Mouse (Mus musculus) macrophage (primary cell): ENCODE measurements at regions not wholly inside any gene's neighbourhood (a gene's known extent, or its start where the extent isn't known, plus 50 kb on each side); places are given as distances from the start of the nearest gene placed in this dataset.
A peak's percentile ranks its signal among the peaks of the same experiment; 100 is the strongest.

Experiments used
- H3K27ac ChIP-seq: fragments of 350-480 bp; formaldehyde crosslinking; 2 replicates; pipeline ENCODE4 v1.9.0; 2021
- H3K36me3 ChIP-seq: fragments of 350-480 bp; formaldehyde crosslinking; 2 replicates; pipeline ENCODE4 v1.9.0; 2021; ENCODE audit errors: inconsistent target
- H3K4me3 ChIP-seq: fragments of 350-480 bp; formaldehyde crosslinking; 2 replicates; pipeline ENCODE4 v1.9.0; 2021; ENCODE audit errors: inconsistent target
- H3K79me2 ChIP-seq: fragments of 350-480 bp; formaldehyde crosslinking; 2 replicates; pipeline ENCODE4 v1.9.0; 2021; ENCODE audit errors: inconsistent target
- WGBS: methylation state at CpG from one replicate; pipeline ENCODE4 v1.1.7; 2026; ENCODE audit warnings: inconsistent platforms; ENCODE audit not compliant: missing documents; 5-methylcytosine and 5-hydroxymethylcytosine counted together

DNA sequence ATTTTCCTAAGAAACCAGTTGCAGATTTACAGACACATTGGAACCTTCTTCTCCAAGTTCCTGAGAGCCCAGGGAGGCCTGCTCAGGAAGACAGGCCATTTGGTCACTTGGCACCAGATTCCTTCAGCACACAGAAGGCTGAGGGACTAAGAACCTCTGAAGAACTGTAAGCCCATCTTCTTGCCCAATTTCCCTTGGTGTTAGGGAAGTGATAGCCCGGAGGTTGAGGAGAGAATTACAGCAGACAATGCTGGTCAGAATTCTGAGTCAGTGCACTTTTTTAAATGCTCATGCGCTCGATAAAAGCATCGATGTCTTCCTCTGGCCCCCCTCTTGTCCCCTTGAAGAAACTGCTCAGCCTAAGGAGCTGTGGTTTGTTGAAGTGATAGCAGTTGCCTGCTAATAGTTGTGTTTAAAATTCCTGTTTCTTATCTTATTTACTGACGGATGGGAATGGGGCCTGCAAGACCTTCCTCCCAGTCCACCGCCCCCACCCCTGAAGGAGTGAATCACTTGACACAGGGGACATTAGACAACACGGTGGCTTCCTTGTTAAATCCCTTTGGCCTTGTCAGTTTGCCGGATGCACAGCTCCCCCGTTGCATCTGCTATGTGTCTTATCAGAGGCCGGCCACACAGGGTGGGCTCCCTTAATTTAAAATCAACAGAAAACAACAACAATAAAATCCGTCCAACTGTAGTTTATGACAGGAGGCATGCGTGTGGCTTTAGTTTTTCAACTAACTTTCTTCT is 179.5 kb upstream of the Gypa start:
- Histone ChIP-seq H3K36me3 (no peaks in the 10 kb centered on the region), H3K4me3 (no peak overlapping the region), H3K79me2 (no peaks in the 10 kb centered on the region), H3K27ac (peak overlapping the region; percentile 46)
- 38% methylated on average over 12 of the region's 12 CpGs for WGBS

DNA sequence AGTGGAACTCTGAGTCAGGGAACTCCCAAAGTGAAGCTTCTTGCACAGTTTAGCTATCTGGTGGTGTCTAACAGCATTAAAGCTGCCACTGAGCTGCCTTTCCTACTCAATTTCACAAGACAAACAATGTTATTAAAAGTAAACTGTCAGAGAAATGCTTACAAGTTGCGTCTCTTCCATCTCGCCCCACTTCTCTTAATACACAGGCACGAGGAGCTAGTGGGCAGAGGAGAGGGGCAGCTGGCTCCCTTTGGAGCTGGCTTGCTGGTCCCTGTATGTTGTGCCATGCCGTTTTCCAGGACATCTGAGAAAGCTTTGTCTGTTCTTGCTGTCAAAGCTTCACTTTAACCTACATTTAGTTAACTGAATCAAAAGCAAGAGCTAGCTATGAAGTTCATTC is 185.8 kb upstream of the Gypa start:
- no peaks in the 10 kb centered on the region for H3K36me3 ChIP-seq
- H3K79me2 ChIP-seq = no peaks in the 10 kb centered on the region
- no peak overlapping the region for H3K4me3 ChIP-seq
- H3K27ac ChIP-seq = no peak overlapping the region
- 98% methylated on average over 4 of the region's 4 CpGs for WGBS

DNA sequence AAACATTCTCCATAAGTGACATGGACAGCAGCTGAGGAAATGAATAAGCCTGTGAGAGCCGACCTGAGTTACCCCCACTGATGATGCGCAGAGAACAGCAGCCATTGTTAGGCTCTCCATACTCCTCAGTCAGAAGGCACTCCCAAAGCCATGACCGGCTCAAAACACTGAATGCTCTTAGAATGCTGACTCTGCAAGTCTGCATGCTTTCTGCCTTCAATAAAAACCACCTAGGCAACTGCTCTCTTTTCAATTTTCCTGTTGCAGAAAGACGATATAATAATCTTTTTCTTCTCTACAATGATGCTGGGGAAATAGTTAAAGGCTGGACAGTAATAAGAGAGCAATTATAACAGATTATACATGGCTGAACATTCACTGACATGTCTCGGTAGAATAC is 195.0 kb upstream of the Gypa start:
- WGBS = 95% methylated on average over 5 of the region's 5 CpGs

DNA sequence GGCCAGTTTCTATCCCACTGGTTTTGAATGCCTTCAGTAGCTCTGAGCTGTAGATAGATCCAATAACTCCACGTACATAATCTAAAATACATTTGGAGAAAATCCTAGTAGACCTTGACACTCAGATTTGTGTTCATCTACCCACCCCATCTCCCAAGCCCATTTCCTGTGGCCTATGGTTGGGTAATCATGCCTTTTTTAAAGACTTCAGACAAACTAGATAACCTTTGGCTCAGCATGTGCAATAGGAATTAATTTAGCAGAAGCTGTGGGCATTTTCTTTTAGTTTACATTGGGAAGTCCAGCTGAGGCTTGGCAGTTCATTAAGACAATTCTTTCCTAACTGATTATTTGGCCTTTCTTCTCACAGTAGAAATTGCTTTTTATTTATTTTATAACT is 203.3 kb upstream of the Gypa start:
- Histone ChIP-seq H3K27ac (no peak overlapping the region), H3K36me3 (no peaks in the 10 kb centered on the region), H3K79me2 (no peaks in the 10 kb centered on the region), H3K4me3 (no peak overlapping the region)
- 29% methylated on average over 1 of the region's 1 CpGs for WGBS

More for the DNA sequence above, 195.0 kb upstream of the Gypa start:
- Histone ChIP-seq H3K27ac (no peak overlapping the region), H3K36me3 (no peaks in the 10 kb centered on the region), H3K4me3 (no peak overlapping the region), H3K79me2 (no peaks in the 10 kb centered on the region)

DNA sequence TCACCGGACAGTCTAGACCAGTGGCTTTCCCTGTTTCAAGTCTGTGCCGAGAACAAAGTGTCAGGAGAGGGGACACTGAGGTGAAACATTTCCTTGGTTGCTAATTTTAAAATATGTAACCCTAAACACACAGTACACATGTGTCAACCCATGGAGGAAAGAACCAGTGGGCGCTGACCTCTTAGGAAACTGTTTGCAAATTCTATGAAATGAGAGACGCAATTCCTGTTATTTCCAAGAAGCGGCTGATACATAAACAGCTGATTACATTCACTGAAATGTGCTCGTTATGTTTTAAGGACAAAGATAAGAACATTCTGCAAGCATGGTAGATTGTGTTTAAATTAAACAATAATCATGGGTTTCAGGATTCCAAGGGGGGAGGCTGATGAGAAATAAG is 204.3 kb upstream of the Gypa start:
- 94% methylated on average over 6 of the region's 6 CpGs for WGBS
- no peaks in the 10 kb centered on the region for H3K36me3 ChIP-seq
- no peak overlapping the region for H3K4me3 ChIP-seq
- H3K27ac ChIP-seq = no peak overlapping the region
- no peaks in the 10 kb centered on the region for H3K79me2 ChIP-seq

DNA sequence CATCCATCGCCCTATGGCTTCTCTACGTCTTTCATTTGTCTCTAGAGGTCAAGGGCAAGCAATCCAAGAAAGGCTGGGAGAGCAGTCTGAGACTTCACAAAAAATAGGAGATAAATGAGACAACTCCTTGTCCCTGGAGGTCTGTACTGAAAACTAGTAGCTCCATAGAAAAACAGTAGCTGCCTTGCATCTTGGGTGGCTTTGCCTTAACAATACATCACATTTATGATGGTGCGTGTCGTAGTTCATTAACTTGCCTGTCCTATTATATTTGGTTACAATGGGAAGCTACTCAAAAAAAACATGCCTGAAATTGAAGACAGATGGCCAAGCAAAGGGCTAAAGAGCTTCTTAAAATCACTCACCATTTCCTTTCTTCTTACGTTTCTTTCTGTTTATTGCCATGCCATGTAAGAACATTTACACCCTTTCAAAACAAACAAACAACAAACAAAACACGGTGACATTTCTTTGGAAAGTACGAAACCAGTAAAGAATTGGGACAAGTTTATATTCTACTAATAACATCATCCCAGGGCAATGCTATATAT is 211.2 kb upstream of the Hhip start:
- Histone ChIP-seq H3K36me3 (no peaks in the 10 kb centered on the region), H3K4me3 (no peak overlapping the region), H3K79me2 (no peaks in the 10 kb centered on the region), H3K27ac (no peak overlapping the region)
- WGBS = 89% methylated on average over 7 of the region's 7 CpGs

DNA sequence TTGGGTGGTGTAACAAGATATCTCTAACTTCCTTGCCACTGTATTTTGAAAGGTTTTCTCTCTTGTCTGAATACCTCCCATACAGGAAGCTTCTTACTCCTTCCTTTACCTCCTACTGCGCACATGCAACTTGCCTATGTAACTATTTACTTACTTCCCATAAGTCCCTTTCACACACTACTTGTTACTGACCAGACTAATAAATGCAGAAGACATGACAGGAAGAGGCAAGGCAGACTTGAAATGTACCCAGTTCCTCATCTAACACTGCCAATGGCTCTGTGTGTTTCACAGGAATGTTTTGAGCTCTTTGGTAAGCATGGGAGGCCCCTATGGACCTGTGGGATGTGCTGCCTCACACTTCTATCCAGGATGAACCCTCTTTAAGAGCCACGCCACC is 207.1 kb upstream of the Hhip start:
- 64% methylated on average over 2 of the region's 2 CpGs for WGBS
- no peaks in the 10 kb centered on the region for H3K79me2 ChIP-seq
- H3K36me3 ChIP-seq = no peaks in the 10 kb centered on the region
- H3K4me3 ChIP-seq = no peak overlapping the region
- no peak overlapping the region for H3K27ac ChIP-seq

DNA sequence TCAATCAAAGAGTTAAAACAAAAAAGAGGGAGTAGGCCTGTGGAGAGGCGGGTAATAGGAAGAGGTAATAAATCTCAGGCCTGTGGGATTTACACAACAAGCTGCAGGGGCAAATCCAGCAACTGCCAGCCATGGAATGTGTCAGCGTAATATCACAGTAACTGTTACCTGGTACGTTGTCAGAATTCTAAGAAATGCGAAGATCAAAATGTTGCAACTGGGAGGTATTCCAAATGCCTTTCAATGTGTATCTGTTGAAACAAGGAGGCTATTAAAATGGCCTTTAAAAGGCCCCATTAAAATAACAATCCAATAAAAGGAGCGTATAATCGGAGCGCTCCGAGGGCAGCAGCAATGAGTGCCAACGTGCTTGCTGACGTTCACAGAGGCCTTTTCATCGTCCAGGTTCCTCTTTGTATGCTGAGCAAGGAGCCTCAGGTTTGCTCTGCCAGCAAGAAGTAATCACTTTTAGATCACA is 205.7 kb upstream of the Hhip start:
- no peaks in the 10 kb centered on the region for H3K79me2 ChIP-seq
- 46% methylated on average over 11 of the region's 11 CpGs for WGBS
- no peaks in the 10 kb centered on the region for H3K36me3 ChIP-seq
- no peak overlapping the region for H3K4me3 ChIP-seq
- H3K27ac ChIP-seq = no peak overlapping the region

GRCm38 (mm10) chr8:80262911-80263310 is 205.1 kb upstream of the Hhip start:
- Histone ChIP-seq H3K4me3 (no peak overlapping the region), H3K36me3 (no peaks in the 10 kb centered on the region), H3K79me2 (no peaks in the 10 kb centered on the region), H3K27ac (no peak overlapping the region)
- WGBS = 14% methylated on average over 3 of the region's 3 CpGs

DNA sequence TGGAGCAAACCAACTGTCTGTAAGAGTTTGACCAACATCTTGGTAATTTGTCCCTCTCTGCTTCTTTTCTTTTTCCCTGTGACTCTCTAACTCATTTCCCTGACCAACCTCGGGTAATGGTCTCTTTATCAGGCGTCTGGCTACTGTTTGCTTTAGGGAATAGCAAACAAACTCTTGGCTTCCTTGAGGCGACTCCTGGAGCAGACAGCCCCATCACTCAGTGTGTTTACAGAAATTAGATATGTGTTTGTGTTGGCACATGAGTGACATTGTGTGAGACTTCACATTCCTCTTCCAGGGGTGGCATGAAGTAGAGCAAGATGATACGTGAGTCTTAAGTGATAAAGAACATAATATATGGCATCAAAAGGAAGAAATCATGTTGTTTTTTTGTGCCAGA is 195.7 kb upstream of the Hhip start:
- Histone ChIP-seq H3K36me3 (no peaks in the 10 kb centered on the region), H3K4me3 (no peak overlapping the region), H3K27ac (no peak overlapping the region), H3K79me2 (no peaks in the 10 kb centered on the region)
- WGBS = 83% methylated on average over 4 of the region's 4 CpGs

- H3K79me2 ChIP-seq = no peaks in the 10 kb centered on the region
- 89% methylated on average over 3 of the region's 3 CpGs for WGBS
- no peaks in the 10 kb centered on the region for H3K36me3 ChIP-seq
- no peak overlapping the region for H3K4me3 ChIP-seq
- H3K27ac ChIP-seq = no peak overlapping the region
Measured at GRCm38 (mm10) chr8:80251595-80251994, 193.8 kb upstream of the Hhip start.

GRCm38 (mm10) chr8:80250305-80251161 is 192.7 kb upstream of the Hhip start:
- Histone ChIP-seq H3K79me2 (no peaks in the 10 kb centered on the region), H3K36me3 (no peaks in the 10 kb centered on the region), H3K27ac (no peak overlapping the region), H3K4me3 (no peak overlapping the region)
- 96% methylated on average over 7 of the region's 7 CpGs for WGBS

GRCm38 (mm10) chr8:80249762-80250161 is 192.0 kb upstream of the Hhip start:
- no peak overlapping the region for H3K4me3 ChIP-seq
- H3K27ac ChIP-seq = no peak overlapping the region
- WGBS = 73% methylated on average over 2 of the region's 2 CpGs
- H3K36me3 ChIP-seq = no peaks in the 10 kb centered on the region
- H3K79me2 ChIP-seq = no peaks in the 10 kb centered on the region

GRCm38 (mm10) chr8:80239879-80240278 is 182.1 kb upstream of the Hhip start:
- WGBS = 38% methylated on average over 4 of the region's 4 CpGs
- Histone ChIP-seq H3K79me2 (no peaks in the 10 kb centered on the region), H3K27ac (no peak overlapping the region), H3K4me3 (no peak overlapping the region), H3K36me3 (no peaks in the 10 kb centered on the region)

DNA sequence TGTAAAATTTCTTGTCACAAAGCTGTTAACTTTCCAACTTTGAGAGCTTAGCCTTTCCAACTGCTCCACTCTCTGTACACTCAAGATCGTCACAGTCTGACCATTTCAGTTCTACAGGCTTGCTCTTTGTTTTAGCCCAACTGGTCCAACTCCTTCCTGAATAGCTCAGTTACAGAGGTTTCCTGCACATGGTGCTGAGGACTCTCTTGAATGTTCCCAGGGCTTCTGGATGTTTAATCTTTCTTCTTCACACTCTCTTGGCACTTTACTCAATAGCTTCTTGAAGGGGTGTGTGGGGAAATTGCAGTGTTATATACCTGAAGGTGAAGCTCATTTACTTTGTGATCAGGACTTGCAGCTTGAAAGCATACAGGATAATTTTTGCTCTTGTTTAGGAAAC is 152.6 kb upstream of the Hhip start:
- 82% methylated on average over 1 of the region's 1 CpGs for WGBS
- no peaks in the 10 kb centered on the region for H3K36me3 ChIP-seq
- no peak overlapping the region for H3K4me3 ChIP-seq
- H3K79me2 ChIP-seq = no peaks in the 10 kb centered on the region
- no peak overlapping the region for H3K27ac ChIP-seq
